Mouse (Mus musculus) lung, embryonic 15.5 days (tissue): ENCODE data around the gene Sgcd. TPM values are rescaled to one million over a fixed set of nuclear protein-coding genes. Genes with fewer than 3 reads are reported as not detected.

Source experiments
- ATAC-seq: fragments of 200-750 bp; cut with Nextera tagmentation; 2 replicates; pipeline ENCODE4 v1.8.0; 2017; ENCODE audit warnings: moderate number of reproducible peaks, borderline replicate concordance; ENCODE audit not compliant: low FRiP score, low TSS enrichment; ENCODE audit errors: extremely low read depth
- H3K27ac ChIP-seq: fragments of 300-500 bp; sonication (generic); 2 replicates; pipeline ENCODE4 v1.5.1; 2015; ENCODE audit warnings: moderate library complexity, mild to moderate bottlenecking, inconsistent platforms
- H3K27me3 ChIP-seq: fragments of 300-500 bp; sonication (generic); 2 replicates; pipeline ENCODE4 v1.6.1; 2015; ENCODE audit warnings: inconsistent platforms
- H3K36me3 ChIP-seq: fragments of 300-500 bp; sonication (generic); 2 replicates; pipeline ENCODE4 v1.6.1; 2015; ENCODE audit warnings: inconsistent platforms
- H3K4me1 ChIP-seq: fragments of 300-500 bp; sonication (generic); 2 replicates; pipeline ENCODE4 v1.6.1; 2015; ENCODE audit warnings: inconsistent platforms
- H3K4me2 ChIP-seq: fragments of 300-500 bp; sonication (generic); 2 replicates; pipeline ENCODE4 v1.6.1; 2015; ENCODE audit warnings: inconsistent platforms, mild to moderate bottlenecking, moderate library complexity
- H3K4me3 ChIP-seq: fragments of 300-500 bp; sonication (generic); 2 replicates; pipeline ENCODE4 v1.5.1; 2015; ENCODE audit warnings: mild to moderate bottlenecking, inconsistent platforms
- H3K9ac ChIP-seq: fragments of 300-500 bp; sonication (generic); 2 replicates; pipeline ENCODE4 v1.6.1; 2015; ENCODE audit warnings: inconsistent platforms
- H3K9me3 ChIP-seq: fragments of 300-500 bp; sonication (generic); 2 replicates; pipeline ENCODE4 v1.6.1; 2016; ENCODE audit warnings: inconsistent platforms
- WGBS: fragments of 180-500 bp; shearing (Covaris S2); methylation state at CpG from one replicate; pipeline ENCODE4 v1.1.7; 2015; 5-methylcytosine and 5-hydroxymethylcytosine counted together
- polyA plus RNA-seq: library from polyadenylated mRNA; unstranded; fragments of >200 nt; fragmentation: Nextera tagmentation; extraction: Ambion mirVana; gene quantifications from 2 replicates; pipeline ENCODE4 v1.2.1, GENCODE M21; 2015

Sgcd gene
- polyA plus RNA-seq, 1 experiment from 2014 or later, result 2.6 TPM

- ATAC-seq, result no peak
- 81% methylated on average over 4 of the region's 4 CpGs for WGBS
- H3K4me2 ChIP-seq, result no peak overlapping the region
Observed at GRCm38 (mm10) chr11:47114366-47114765, 874.4 kb downstream of the Sgcd start.

GRCm38 (mm10) chr11:47113081-47113480 lies 875.7 kb downstream of the Sgcd start:
- Histone ChIP-seq H3K9me3 (no peaks in the 10 kb centered on the region), H3K9ac (no peak overlapping the region)

More at GRCm38 (mm10) chr11:47114366-47114765, 874.4 kb downstream of the Sgcd start:
- Histone ChIP-seq H3K27ac (no peak overlapping the region), H3K9me3 (no peaks in the 10 kb centered on the region), H3K4me3 (no peak overlapping the region), H3K4me1 (peaks cover 11% of the 10 kb centered on the region), H3K27me3 (no peaks in the 10 kb centered on the region), H3K9ac (no peak overlapping the region), H3K36me3 (no peaks in the 10 kb centered on the region)

GRCm38 (mm10) chr11:47110314-47110713 lies 878.5 kb downstream of the Sgcd start:
- H3K9ac ChIP-seq, result no peak overlapping the region
- no peaks in the 10 kb centered on the region for H3K36me3 ChIP-seq
- H3K9me3 ChIP-seq, result no peaks in the 10 kb centered on the region
- no peak overlapping the region for H3K4me3 ChIP-seq
- H3K4me2 ChIP-seq, result no peak overlapping the region
- H3K4me1 ChIP-seq, result peaks cover 8% of the 10 kb centered on the region
- peak overlapping the region; percentile 41 for H3K27ac ChIP-seq
- ATAC-seq, result peak; percentile 84
- no peaks in the 10 kb centered on the region for H3K27me3 ChIP-seq

More at GRCm38 (mm10) chr11:47113081-47113480, 875.7 kb downstream of the Sgcd start:
- ATAC-seq, result no peak
- Histone ChIP-seq H3K4me2 (no peak overlapping the region), H3K27me3 (no peaks in the 10 kb centered on the region), H3K27ac (no peak overlapping the region), H3K4me3 (no peak overlapping the region), H3K36me3 (no peaks in the 10 kb centered on the region), H3K4me1 (peaks cover 11% of the 10 kb centered on the region)
- 49% methylated on average over 5 of the region's 5 CpGs for WGBS

- H3K4me2 ChIP-seq, result no peak overlapping the region
- H3K27ac ChIP-seq, result no peak overlapping the region
- H3K9me3 ChIP-seq, result no peaks in the 10 kb centered on the region
- no peak overlapping the region for H3K4me3 ChIP-seq
- H3K9ac ChIP-seq, result no peak overlapping the region
- H3K27me3 ChIP-seq, result no peaks in the 10 kb centered on the region
- 89% methylated on average over 2 of the region's 2 CpGs for WGBS
- ATAC-seq, result no peak
- H3K36me3 ChIP-seq, result no peaks in the 10 kb centered on the region
- peaks cover 8% of the 10 kb centered on the region for H3K4me1 ChIP-seq
Observed at GRCm38 (mm10) chr11:47107661-47108060, 881.1 kb downstream of the Sgcd start.

- Histone ChIP-seq H3K9me3 (no peaks in the 10 kb centered on the region), H3K9ac (no peak overlapping the region), H3K27me3 (no peaks in the 10 kb centered on the region), H3K4me1 (no peaks in the 10 kb centered on the region), H3K36me3 (no peaks in the 10 kb centered on the region), H3K4me3 (no peak overlapping the region), H3K27ac (no peak overlapping the region), H3K4me2 (no peak overlapping the region)
- ATAC-seq, result no peak
- WGBS, result 45% methylated on average over 5 of the region's 5 CpGs
Observed at GRCm38 (mm10) chr11:47093296-47093912, 895.4 kb downstream of the Sgcd start.

- no peaks in the 10 kb centered on the region for H3K4me1 ChIP-seq
- H3K36me3 ChIP-seq, result no peaks in the 10 kb centered on the region
- ATAC-seq, result no peak
- no peaks in the 10 kb centered on the region for H3K27me3 ChIP-seq
- H3K27ac ChIP-seq, result no peak overlapping the region
- 96% methylated on average over 1 of the region's 1 CpGs for WGBS
- H3K4me2 ChIP-seq, result no peak overlapping the region
- H3K9ac ChIP-seq, result no peak overlapping the region
- no peaks in the 10 kb centered on the region for H3K9me3 ChIP-seq
- H3K4me3 ChIP-seq, result no peak overlapping the region
Observed at GRCm38 (mm10) chr11:47082517-47082916, 906.3 kb downstream of the Sgcd start.

GRCm38 (mm10) chr11:47073538-47073937 lies 915.2 kb downstream of the Sgcd start:
- Histone ChIP-seq H3K27ac (no peak overlapping the region), H3K9me3 (no peaks in the 10 kb centered on the region), H3K4me3 (no peak overlapping the region), H3K36me3 (no peaks in the 10 kb centered on the region), H3K4me2 (no peak overlapping the region), H3K4me1 (no peaks in the 10 kb centered on the region), H3K27me3 (no peaks in the 10 kb centered on the region), H3K9ac (no peak overlapping the region)
- WGBS, result 42% methylated on average over 1 of the region's 1 CpGs
- no peak for ATAC-seq

- no peak overlapping the region for H3K27ac ChIP-seq
- no peaks in the 10 kb centered on the region for H3K4me1 ChIP-seq
- no peaks in the 10 kb centered on the region for H3K9me3 ChIP-seq
- H3K9ac ChIP-seq, result no peak overlapping the region
- no peak for ATAC-seq
- H3K27me3 ChIP-seq, result no peaks in the 10 kb centered on the region
- H3K36me3 ChIP-seq, result no peaks in the 10 kb centered on the region
- no peak overlapping the region for H3K4me3 ChIP-seq
- WGBS, result 81% methylated on average over 2 of the region's 2 CpGs
- no peak overlapping the region for H3K4me2 ChIP-seq
Observed at GRCm38 (mm10) chr11:47071161-47071560, 917.6 kb downstream of the Sgcd start.

- H3K9me3 ChIP-seq, result no peaks in the 10 kb centered on the region
- WGBS, result 88% methylated on average over 2 of the region's 2 CpGs
- no peaks in the 10 kb centered on the region for H3K27me3 ChIP-seq
- ATAC-seq, result no peak
- H3K9ac ChIP-seq, result no peak overlapping the region
- no peak overlapping the region for H3K4me3 ChIP-seq
- H3K27ac ChIP-seq, result no peak overlapping the region
- no peak overlapping the region for H3K4me2 ChIP-seq
- H3K4me1 ChIP-seq, result no peaks in the 10 kb centered on the region
- no peaks in the 10 kb centered on the region for H3K36me3 ChIP-seq
Observed at GRCm38 (mm10) chr11:47069769-47070384, 918.9 kb downstream of the Sgcd start.

GRCm38 (mm10) chr11:47063690-47064089 lies 925.1 kb downstream of the Sgcd start:
- Histone ChIP-seq H3K4me2 (no peak overlapping the region), H3K4me3 (no peak overlapping the region), H3K27me3 (no peaks in the 10 kb centered on the region), H3K4me1 (no peaks in the 10 kb centered on the region), H3K36me3 (no peaks in the 10 kb centered on the region), H3K9ac (no peak overlapping the region), H3K27ac (no peak overlapping the region), H3K9me3 (no peaks in the 10 kb centered on the region)
- 50% methylated on average over 4 of the region's 4 CpGs for WGBS
- ATAC-seq, result no peak

- no peaks in the 10 kb centered on the region for H3K9me3 ChIP-seq
- H3K4me2 ChIP-seq, result no peak overlapping the region
- H3K4me1 ChIP-seq, result no peaks in the 10 kb centered on the region
- H3K36me3 ChIP-seq, result no peaks in the 10 kb centered on the region
- no peak overlapping the region for H3K27ac ChIP-seq
- 36% methylated on average over 2 of the region's 2 CpGs for WGBS
- H3K27me3 ChIP-seq, result no peaks in the 10 kb centered on the region
- H3K9ac ChIP-seq, result no peak overlapping the region
- no peak overlapping the region for H3K4me3 ChIP-seq
- ATAC-seq, result no peak
Observed at GRCm38 (mm10) chr11:47050390-47050789, 938.4 kb downstream of the Sgcd start.

- Histone ChIP-seq H3K4me2 (no peak overlapping the region), H3K9ac (no peak overlapping the region), H3K27me3 (no peaks in the 10 kb centered on the region), H3K27ac (no peak overlapping the region), H3K4me1 (no peaks in the 10 kb centered on the region), H3K36me3 (no peaks in the 10 kb centered on the region), H3K4me3 (no peak overlapping the region), H3K9me3 (no peaks in the 10 kb centered on the region)
- no peak for ATAC-seq
- WGBS, result 77% methylated on average over 4 of the region's 4 CpGs
Observed at GRCm38 (mm10) chr11:47049756-47050155, 939.0 kb downstream of the Sgcd start.
